Mouse (Mus musculus): Measurements from ENCODE around the gene Ptgir.

GRCm38 (mm10) chr7:16919395-16920149 lies 13.3 kb downstream of the Ptgir start:
- TF ChIP-seq CTCF (IDR thresholded peaks at IDR 0.05; ENCODE audit: control insufficient read depth, insufficient read depth, insufficient read length) (no peak), MYOG (IDR thresholded peaks at IDR 0.05; ENCODE audit: control insufficient read depth, extremely low read depth, insufficient read length) (no peak), FOSL1 (IDR thresholded peaks at IDR 0.05; ENCODE audit: insufficient read depth, low read length, poor library complexity, severe bottlenecking) (no peak)

Measured in C2C12 (cell line).